Mouse (Mus musculus): ENCODE measurements around the gene Vkorc1. TPM values are rescaled to one million over a fixed set of nuclear protein-coding genes. Genes with fewer than 3 reads are reported as not detected.
A peak's percentile ranks its signal among the peaks of the same experiment; 100 is the strongest.

The Vkorc1 gene
- polyA plus RNA-seq, 1 experiment from 2014 or later = 165 TPM

GRCm38 (mm10) chr7:127908656-127909055 lies 13.2 kb upstream of the Vkorc1 start:
- Histone ChIP-seq H3K4me2 (ENCODE audit: low read length) (no peak overlapping the region), H3K4me3 (replicated peaks; ENCODE audit: low read depth, low read length) (no peak overlapping the region), H3K9me3 (replicated peaks; ENCODE audit: low read length) (no peaks in the 10 kb centered on the region), H3K9ac (ENCODE audit: low read depth, low read length) (no peak overlapping the region), H3K27me3 (ENCODE audit: insufficient read depth, low read length) (no peaks in the 10 kb centered on the region), H3K36me3 (ENCODE audit: insufficient read depth, low read length) (peaks cover 24% of the 10 kb centered on the region), H3K27ac (no peak overlapping the region), H3K4me1 (replicated peaks; ENCODE audit: insufficient read depth, low read length) (0 out of 2 replicates have a peak, but pooled peaks cover 10% of the 10 kb centered on the region)
- no peak for DNase-seq (ENCODE audit: low spot score)
- ATAC-seq (replicated peaks; ENCODE audit: low FRiP score, low read depth) = no peak
- 79% methylated on average over 4 of the region's 4 CpGs for WGBS
- no peak for TF ChIP-seq CTCF (IDR thresholded peaks at IDR 0.05; ENCODE audit: low read depth)

- TF ChIP-seq CTCF (IDR thresholded peaks at IDR 0.05; ENCODE audit: low read depth) = no peak
- 0 out of 2 replicates have a peak, but pooled peaks cover 6% of the 10 kb centered on the region for H3K4me1 ChIP-seq (replicated peaks; ENCODE audit: insufficient read depth, low read length)
- ATAC-seq (replicated peaks; ENCODE audit: low FRiP score, low read depth) = no peak
- H3K27me3 ChIP-seq (ENCODE audit: insufficient read depth, low read length) = no peaks in the 10 kb centered on the region
- H3K4me2 ChIP-seq (ENCODE audit: low read length) = no peak overlapping the region
- H3K36me3 ChIP-seq (ENCODE audit: insufficient read depth, low read length) = peaks cover 24% of the 10 kb centered on the region
- no peaks in the 10 kb centered on the region for H3K9me3 ChIP-seq (replicated peaks; ENCODE audit: low read length)
- no peak overlapping the region for H3K27ac ChIP-seq
- H3K4me3 ChIP-seq (replicated peaks; ENCODE audit: low read depth, low read length) = no peak overlapping the region
- WGBS = 95% methylated on average over 12 of the region's 12 CpGs
- no peak for DNase-seq (ENCODE audit: low spot score)
- no peak overlapping the region for H3K9ac ChIP-seq (ENCODE audit: low read depth, low read length)
These were observed 12.5 kb upstream of the Vkorc1 start for GRCm38 (mm10) chr7:127907939-127908338.

- H3K27ac ChIP-seq = peak within 1 kb of the TSS; percentile 82
- TF ChIP-seq CTCF (IDR thresholded peaks at IDR 0.05; ENCODE audit: low read depth) = 0 out of 2 replicates have a peak, but pooled peaks have one; percentile 9
- peak within 1 kb of the TSS; percentile 85 for H3K4me3 ChIP-seq (replicated peaks; ENCODE audit: low read depth, low read length)
- 5% methylated on average over 38 of the region's 38 CpGs for WGBS
- ATAC-seq (replicated peaks; ENCODE audit: low FRiP score, low read depth) (peak; percentile 90), DNase-seq (ENCODE audit: low spot score) (peak; percentile 94)
- H3K36me3 ChIP-seq (ENCODE audit: insufficient read depth, low read length) = peaks cover 24% of the 10 kb centered on the region
- peak within 1 kb of the TSS; percentile 91 for H3K9ac ChIP-seq (ENCODE audit: low read depth, low read length)
- peak within 1 kb of the TSS; percentile 88 for H3K4me2 ChIP-seq (ENCODE audit: low read length)
- H3K4me1 ChIP-seq (replicated peaks; ENCODE audit: insufficient read depth, low read length) = 0 out of 2 replicates have a peak, but pooled peaks cover 4% of the 10 kb centered on the region
- H3K27me3 ChIP-seq (ENCODE audit: insufficient read depth, low read length) = no peaks in the 10 kb centered on the region
- H3K9me3 ChIP-seq (replicated peaks; ENCODE audit: low read length) = no peaks in the 10 kb centered on the region
These were observed 8.8 kb upstream of the Vkorc1 start, which contains the start of gene Bckdk for GRCm38 (mm10) chr7:127903971-127904796. Gene Bckdk (plus strand): TSS chr7:127904082.

GRCm38 (mm10) chr7:127901772-127902171 lies 6.4 kb upstream of the Vkorc1 start:
- DNase-seq (ENCODE audit: low spot score) (no peak), ATAC-seq (replicated peaks; ENCODE audit: low FRiP score, low read depth) (no peak)
- H3K36me3 ChIP-seq (ENCODE audit: insufficient read depth, low read length) = peaks cover 8% of the 10 kb centered on the region; the same call in 1 of the 2 replicates
- H3K27me3 ChIP-seq (ENCODE audit: insufficient read depth, low read length) = no peaks in the 10 kb centered on the region
- H3K4me1 ChIP-seq (replicated peaks; ENCODE audit: insufficient read depth, low read length) = 0 out of 2 replicates have a peak, but pooled peaks cover 4% of the 10 kb centered on the region
- WGBS = 81% methylated on average over 2 of the region's 2 CpGs
- no peak overlapping the region for H3K4me3 ChIP-seq (replicated peaks; ENCODE audit: low read depth, low read length)
- no peak overlapping the region for H3K27ac ChIP-seq
- H3K4me2 ChIP-seq (ENCODE audit: low read length) = no peak overlapping the region
- H3K9ac ChIP-seq (ENCODE audit: low read depth, low read length) = no peak overlapping the region
- no peak for TF ChIP-seq CTCF (IDR thresholded peaks at IDR 0.05; ENCODE audit: low read depth)
- H3K9me3 ChIP-seq (replicated peaks; ENCODE audit: low read length) = no peaks in the 10 kb centered on the region

GRCm38 (mm10) chr7:127899997-127900396 lies 4.6 kb upstream of the Vkorc1 start:
- Histone ChIP-seq H3K9ac (ENCODE audit: low read depth, low read length) (no peak overlapping the region), H3K4me2 (ENCODE audit: low read length) (no peak overlapping the region), H3K4me1 (replicated peaks; ENCODE audit: insufficient read depth, low read length) (0 out of 2 replicates have a peak, but pooled peaks cover 7% of the 10 kb centered on the region), H3K36me3 (ENCODE audit: insufficient read depth, low read length) (no peaks in the 10 kb centered on the region), H3K4me3 (replicated peaks; ENCODE audit: low read depth, low read length) (no peak overlapping the region), H3K27ac (no peak overlapping the region), H3K27me3 (ENCODE audit: insufficient read depth, low read length) (no peaks in the 10 kb centered on the region), H3K9me3 (replicated peaks; ENCODE audit: low read length) (no peaks in the 10 kb centered on the region)
- no peak for TF ChIP-seq CTCF (IDR thresholded peaks at IDR 0.05; ENCODE audit: low read depth)
- no peak for DNase-seq (ENCODE audit: low spot score)
- no peak for ATAC-seq (replicated peaks; ENCODE audit: low FRiP score, low read depth)
- 39% methylated on average over 7 of the region's 7 CpGs for WGBS

GRCm38 (mm10) chr7:127898179-127898956 lies 3.0 kb upstream of the Vkorc1 start:
- H3K27ac ChIP-seq = no peak overlapping the region
- H3K9me3 ChIP-seq (replicated peaks; ENCODE audit: low read length) = no peaks in the 10 kb centered on the region
- no peak overlapping the region for H3K9ac ChIP-seq (ENCODE audit: low read depth, low read length)
- DNase-seq (ENCODE audit: low spot score) (no peak), ATAC-seq (replicated peaks; ENCODE audit: low FRiP score, low read depth) (no peak)
- no peak for TF ChIP-seq CTCF (IDR thresholded peaks at IDR 0.05; ENCODE audit: low read depth)
- H3K4me1 ChIP-seq (replicated peaks; ENCODE audit: insufficient read depth, low read length) = peaks cover 11% of the 10 kb centered on the region; the same call in 1 of the 2 replicates
- no peaks in the 10 kb centered on the region for H3K27me3 ChIP-seq (ENCODE audit: insufficient read depth, low read length)
- WGBS = 39% methylated on average over 10 of the region's 10 CpGs
- no peaks in the 10 kb centered on the region for H3K36me3 ChIP-seq (ENCODE audit: insufficient read depth, low read length)
- no peak overlapping the region for H3K4me3 ChIP-seq (replicated peaks; ENCODE audit: low read depth, low read length)
- H3K4me2 ChIP-seq (ENCODE audit: low read length) = no peak overlapping the region

All from kidney, postnatal 0 days (tissue).